Mouse (Mus musculus) ES-Bruce4 (cell line): ENCODE data around the gene Zbtb7a. TPM values are rescaled to one million over a fixed set of nuclear protein-coding genes. Genes with fewer than 3 reads are reported as not detected.

Experiments used
- H3K27ac ChIP-seq: 2 replicates; pipeline ENCODE4 v1.5.1; 2012; ENCODE audit warnings: low read length, inconsistent platforms; ENCODE audit not compliant: insufficient read depth
- H3K27me3 ChIP-seq: 2 replicates; pipeline ENCODE4 v1.6.1; 2012; ENCODE audit warnings: mild to moderate bottlenecking, low read length, inconsistent platforms; ENCODE audit not compliant: control insufficient read depth, poor library complexity, insufficient read depth, severe bottlenecking
- H3K36me3 ChIP-seq: 2 replicates; pipeline ENCODE4 v1.6.1; 2012; ENCODE audit warnings: inconsistent platforms, mild to moderate bottlenecking, low read length, moderate library complexity; ENCODE audit not compliant: control insufficient read depth, poor library complexity, insufficient read depth, severe bottlenecking
- H3K4me1 ChIP-seq: one replicate; pipeline ENCODE4 v1.8.1; 2011; ENCODE audit warnings: low read length; ENCODE audit not compliant: control insufficient read depth, insufficient read depth
- H3K4me3 ChIP-seq: 2 replicates; pipeline ENCODE4 v1.5.1; 2011; ENCODE audit warnings: low read depth, mild to moderate bottlenecking, low read length
- H3K9ac ChIP-seq: 2 replicates; pipeline ENCODE4 v1.6.1; 2012; ENCODE audit warnings: low read depth, mild to moderate bottlenecking, inconsistent platforms; ENCODE audit not compliant: poor library complexity, severe bottlenecking
- H3K9me3 ChIP-seq: replicated peaks from 2 replicates; pipeline ENCODE4 v1.6.1; 2012; ENCODE audit warnings: mild to moderate bottlenecking, low read length, inconsistent platforms; ENCODE audit not compliant: control insufficient read depth, poor library complexity, insufficient read depth, severe bottlenecking
- CTCF ChIP-seq: IDR thresholded peaks from one replicate; pipeline ENCODE4 v1.8.1; 2011; ENCODE audit warnings: low read depth, low read length
- EP300 ChIP-seq: IDR thresholded peaks from 2 replicates; pipeline ENCODE4 v1.6.1; 2011; ENCODE audit warnings: low read depth, low read length; ENCODE audit not compliant: insufficient read depth
- POLR2A ChIP-seq: IDR thresholded peaks from one replicate; pipeline ENCODE4 v1.8.1; 2011; ENCODE audit warnings: low read length; ENCODE audit not compliant: insufficient read depth
- polyA plus RNA-seq: library from polyadenylated mRNA; stranded (reverse); fragments of >200 nt; gene quantifications from 2 replicates; pipeline ENCODE4 v1.2.4, GENCODE M21; 2011; ENCODE audit warnings: low read depth; ENCODE audit not compliant: missing spikeins, insufficient read depth, insufficient read length

Gene Zbtb7a
- polyA plus RNA-seq, 1 experiment = 12.6 TPM

DNA sequence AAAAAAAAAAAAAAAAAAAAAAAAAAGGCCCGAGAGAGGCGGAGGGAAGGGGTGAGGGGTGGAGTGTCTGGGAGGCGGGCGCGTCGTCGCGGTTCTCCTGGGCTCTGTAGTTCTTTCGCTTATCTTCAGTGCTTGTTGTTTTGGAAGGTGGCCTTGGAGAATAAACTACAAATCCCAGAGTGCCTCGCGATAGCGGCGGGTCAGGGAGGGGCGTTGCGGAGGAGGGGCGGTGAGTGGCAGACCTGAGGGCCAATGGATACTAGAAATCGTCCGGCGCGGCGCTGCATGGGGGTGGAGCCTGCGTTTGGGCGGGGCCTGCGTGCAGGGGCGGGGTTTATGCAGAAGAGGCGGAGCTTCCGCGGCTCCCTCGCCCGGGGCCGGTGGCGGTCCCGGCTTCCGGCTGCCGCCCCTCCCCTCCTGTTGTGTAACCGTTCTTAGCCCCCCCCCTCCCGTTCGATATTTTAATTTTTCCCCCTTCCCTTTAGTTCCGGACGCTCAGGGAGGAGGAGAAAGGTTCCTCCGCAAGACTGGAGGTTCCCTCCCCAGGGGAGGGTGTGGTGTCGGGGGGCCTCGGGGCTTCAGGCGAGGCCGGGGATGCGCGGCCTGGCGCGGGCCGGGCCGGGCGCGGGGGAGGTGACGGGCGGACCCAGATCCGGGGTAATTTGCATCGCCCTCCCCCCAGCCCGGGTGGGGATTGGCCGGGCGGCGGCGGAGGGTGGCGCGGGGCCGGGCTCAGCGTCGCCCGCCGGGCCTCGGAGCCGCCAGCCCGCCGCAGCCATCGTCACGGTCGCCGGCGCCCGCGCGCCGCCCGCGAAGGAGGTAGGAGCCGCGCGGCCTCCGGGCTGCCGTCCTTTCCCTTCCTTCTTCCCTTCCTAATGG is 2.5 kb downstream of the Zbtb7a start:
- no peaks in the 10 kb centered on the region for H3K9me3 ChIP-seq
- H3K27ac ChIP-seq = peak overlapping the region; percentile 66
- peak overlapping the region; percentile 99 for H3K9ac ChIP-seq
- TF ChIP-seq EP300 (no peak), POLR2A (no peak), CTCF (no peak)
- H3K4me1 ChIP-seq = peaks cover 2% of the 10 kb centered on the region
- H3K27me3 ChIP-seq = no peaks in the 10 kb centered on the region
- H3K36me3 ChIP-seq = no peaks in the 10 kb centered on the region
- H3K4me3 ChIP-seq = peak overlapping the region; percentile 95

DNA sequence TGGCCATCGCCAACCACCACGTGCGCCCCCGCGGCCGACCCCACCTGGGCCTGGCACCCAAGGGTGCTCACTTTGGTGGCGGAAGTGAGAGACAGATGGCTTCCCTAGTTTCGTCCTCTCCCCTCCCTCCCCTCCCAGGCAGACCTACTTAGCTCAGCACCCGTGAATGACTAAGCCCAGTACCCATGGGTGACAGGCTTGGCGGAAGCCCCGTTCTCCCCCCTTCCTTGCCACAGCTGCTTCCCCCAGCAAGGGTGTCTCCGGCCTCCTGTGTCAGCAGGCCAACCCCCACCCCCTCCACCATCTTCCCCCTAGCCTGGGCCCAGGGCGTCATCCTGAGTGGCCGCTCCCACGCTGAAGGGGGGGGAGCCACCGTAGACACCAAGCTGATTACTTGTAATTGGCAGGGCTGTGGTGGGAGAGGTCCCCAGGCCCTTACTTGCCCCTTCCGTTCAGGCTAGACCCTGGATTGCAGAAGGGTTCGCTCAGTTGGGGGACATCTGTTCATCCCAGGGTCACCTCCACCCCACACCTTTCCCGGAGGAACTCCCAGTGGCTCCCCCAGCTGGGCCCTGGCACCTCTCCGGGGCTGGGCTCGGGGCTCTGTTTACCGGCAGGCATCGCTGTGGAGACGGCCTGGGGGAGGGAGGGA is 3.2 kb downstream of the Zbtb7a start:
- Histone ChIP-seq H3K9me3 (no peaks in the 10 kb centered on the region), H3K36me3 (no peaks in the 10 kb centered on the region), H3K4me1 (peaks cover 2% of the 10 kb centered on the region), H3K27ac (peak overlapping the region; percentile 66), H3K9ac (peak overlapping the region; percentile 97), H3K4me3 (peak overlapping the region; percentile 95), H3K27me3 (no peaks in the 10 kb centered on the region)
- TF ChIP-seq EP300 (no peak), POLR2A (no peak), CTCF (no peak)

DNA sequence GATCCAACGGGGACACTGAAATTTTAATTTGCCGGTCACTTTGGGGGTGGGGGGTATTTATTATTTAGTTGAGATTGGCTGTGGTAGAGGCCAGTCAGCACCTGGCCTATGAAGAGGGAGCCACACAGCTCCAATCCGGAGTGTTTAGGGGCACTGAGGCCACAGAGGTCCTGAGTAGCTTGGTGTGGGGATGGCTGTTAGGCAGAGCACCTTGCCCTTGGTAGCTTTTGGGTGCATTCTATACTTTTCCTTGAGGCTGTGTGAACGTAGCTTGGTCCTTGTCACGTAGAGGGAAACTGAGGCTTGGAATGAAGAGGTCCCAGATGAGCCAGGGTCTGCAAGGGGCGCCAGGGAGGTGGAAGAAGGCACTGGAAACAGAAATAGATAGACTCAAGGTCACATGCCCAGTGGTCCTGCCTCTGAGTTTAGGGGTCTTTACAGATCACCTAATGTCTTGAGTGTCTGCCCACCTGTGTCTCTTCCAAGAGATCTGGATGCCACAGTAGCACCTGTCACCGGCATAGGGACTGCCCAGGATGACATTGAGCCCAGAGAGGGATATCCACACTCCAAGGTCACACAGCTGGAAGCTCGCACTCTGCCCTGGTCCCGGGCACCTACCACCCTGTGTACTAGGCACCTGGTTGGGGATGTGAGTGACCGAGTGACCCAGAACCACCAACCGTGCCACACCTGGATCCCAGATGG is 4.0 kb downstream of the Zbtb7a start:
- no peaks in the 10 kb centered on the region for H3K9me3 ChIP-seq
- peak overlapping the region; percentile 97 for H3K9ac ChIP-seq
- H3K36me3 ChIP-seq = peaks cover 1% of the 10 kb centered on the region; the same call in 1 of the 2 replicates
- peak overlapping the region; percentile 95 for H3K4me3 ChIP-seq
- peak overlapping the region; percentile 89 for H3K27ac ChIP-seq
- peaks cover 2% of the 10 kb centered on the region for H3K4me1 ChIP-seq
- TF ChIP-seq POLR2A = no peak
- TF ChIP-seq EP300 = 0 out of 2 replicates have a peak, but pooled peaks have one; percentile 2
- no peak for TF ChIP-seq CTCF
- H3K27me3 ChIP-seq = no peaks in the 10 kb centered on the region

DNA sequence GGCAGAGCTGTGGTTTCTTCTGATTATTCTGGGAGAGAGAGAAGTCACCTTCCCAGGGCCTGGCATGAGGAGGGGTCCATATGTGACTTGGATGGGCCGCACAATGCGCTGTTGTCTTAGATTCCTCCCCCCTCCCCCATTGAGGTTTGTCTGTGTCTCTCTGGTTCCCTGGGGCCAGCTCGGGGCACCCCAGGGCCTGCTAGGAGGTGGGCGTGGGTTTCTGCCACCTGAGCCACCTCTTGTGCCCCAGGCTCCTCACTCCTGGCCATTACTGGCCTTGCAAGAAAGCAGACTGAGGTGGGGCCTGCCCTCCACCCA is 4.5 kb downstream of the Zbtb7a start:
- Histone ChIP-seq H3K4me3 (peak overlapping the region; percentile 95), H3K9ac (peak overlapping the region; percentile 97), H3K4me1 (peaks cover 2% of the 10 kb centered on the region), H3K36me3 (peaks cover 6% of the 10 kb centered on the region), H3K27ac (peak overlapping the region; percentile 89), H3K9me3 (no peaks in the 10 kb centered on the region), H3K27me3 (no peaks in the 10 kb centered on the region)
- no peak for TF ChIP-seq EP300
- TF ChIP-seq CTCF = no peak
- TF ChIP-seq POLR2A = no peak

DNA sequence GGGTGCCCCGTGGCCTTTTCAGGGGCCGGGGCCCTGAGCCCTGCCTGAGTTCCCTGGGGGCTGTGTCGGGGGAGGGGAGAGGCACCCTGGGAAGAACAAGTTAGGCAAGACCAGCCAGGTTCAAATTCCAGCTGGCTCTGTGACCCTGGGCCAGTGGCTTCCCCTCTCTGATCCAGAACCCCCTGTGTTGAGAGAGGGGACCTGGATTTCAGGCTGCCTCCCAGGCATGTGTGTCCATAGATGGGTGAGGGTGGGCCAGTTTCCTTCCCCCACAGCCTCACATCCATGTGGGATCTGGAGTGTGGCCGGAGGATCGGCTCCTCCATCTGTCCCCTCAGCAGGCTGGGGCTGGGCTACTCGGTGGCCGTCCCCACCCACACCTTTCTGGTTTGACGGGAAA is 5.0 kb downstream of the Zbtb7a start:
- TF ChIP-seq POLR2A (no peak), EP300 (no peak), CTCF (no peak)
- peaks cover 12% of the 10 kb centered on the region for H3K36me3 ChIP-seq
- peaks cover 2% of the 10 kb centered on the region for H3K4me1 ChIP-seq
- H3K9ac ChIP-seq = peak overlapping the region; percentile 97
- peak overlapping the region; percentile 89 for H3K27ac ChIP-seq
- no peaks in the 10 kb centered on the region for H3K27me3 ChIP-seq
- no peaks in the 10 kb centered on the region for H3K9me3 ChIP-seq
- peak overlapping the region; percentile 95 for H3K4me3 ChIP-seq
